Mouse (Mus musculus): ENCODE measurements around the gene 4930516K23Rik.

DNA sequence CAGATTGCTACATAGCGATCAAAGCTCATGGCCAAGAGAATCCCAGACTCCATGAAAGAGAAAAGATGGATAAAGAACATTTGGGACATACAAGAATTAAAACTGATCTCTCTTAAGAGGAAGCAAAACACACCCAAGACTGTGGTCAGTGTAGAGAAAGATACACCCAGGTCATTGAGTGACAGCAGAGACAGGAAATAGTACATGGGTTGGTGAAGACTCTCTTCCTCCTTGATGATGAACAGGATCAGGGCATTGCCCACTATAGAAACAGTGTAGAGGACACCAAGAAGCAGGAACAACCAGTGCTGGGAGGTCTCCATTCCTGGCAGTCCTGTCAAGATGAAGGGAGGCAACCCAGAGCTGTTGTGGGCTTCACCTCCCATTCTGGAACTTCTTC is 2.0 kb downstream of the 4930516K23Rik start:
- TF ChIP-seq CTCF (IDR thresholded peaks at IDR 0.05 in 2 of 3, conservative IDR thresholded peaks at IDR 0.05 in 1 of 3; ENCODE audit: control insufficient read depth in 1 of 3, insufficient read depth in 1 of 3, low read depth in 2 of 3, low read length in 3 of 3, poor library complexity in 1 of 3, severe bottlenecking in 1 of 3) = no peak
- TF ChIP-seq MEF2A (IDR thresholded peaks at IDR 0.05; ENCODE audit: extremely low read depth, insufficient replicate concordance, low read depth, low read length, poor library complexity, severe bottlenecking) = no peak
- TF ChIP-seq SIN3A (IDR thresholded peaks at IDR 0.05; ENCODE audit: low read length) = no peak
- no peak for TF ChIP-seq ETS1 (IDR thresholded peaks at IDR 0.05; ENCODE audit: low read depth, low read length)

Data from MEL (cell line).